Mouse (Mus musculus) B cell, adult 2 months (primary cell): ENCODE data around the gene Dcaf6.
"Not testable (repeated sequence)": the region's sequence is repeated elsewhere in the genome, so short reads cannot be mapped to it uniquely, and the experiment has no call there.

ENCODE experiments used
- DNase-seq, 2 experiments: peaks; one replicate each; pipeline ENCODE4 v3.0.0; 2022

The Dcaf6 gene

DNA sequence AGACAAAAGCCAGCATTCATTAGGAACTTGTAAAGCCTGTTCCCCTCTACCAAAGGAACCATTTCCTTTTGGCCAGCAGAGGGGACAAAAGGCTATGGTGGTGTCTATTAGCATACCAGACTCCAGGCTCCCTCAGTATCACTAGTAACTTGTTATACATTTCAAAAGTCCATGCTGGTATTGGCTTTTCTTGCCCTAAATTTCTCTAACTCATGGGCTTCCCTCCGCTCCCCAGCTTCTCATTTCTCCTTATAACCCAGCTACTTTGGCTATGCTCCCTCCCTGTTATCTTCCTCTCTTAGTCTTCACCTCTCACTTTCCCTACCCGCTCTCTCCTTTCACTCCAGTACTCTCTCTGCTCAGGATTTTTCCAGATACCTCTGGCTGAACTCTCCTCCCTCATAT lies 63.9 kb downstream of the Dcaf6 start:
- DNase-seq: no peak

DNA sequence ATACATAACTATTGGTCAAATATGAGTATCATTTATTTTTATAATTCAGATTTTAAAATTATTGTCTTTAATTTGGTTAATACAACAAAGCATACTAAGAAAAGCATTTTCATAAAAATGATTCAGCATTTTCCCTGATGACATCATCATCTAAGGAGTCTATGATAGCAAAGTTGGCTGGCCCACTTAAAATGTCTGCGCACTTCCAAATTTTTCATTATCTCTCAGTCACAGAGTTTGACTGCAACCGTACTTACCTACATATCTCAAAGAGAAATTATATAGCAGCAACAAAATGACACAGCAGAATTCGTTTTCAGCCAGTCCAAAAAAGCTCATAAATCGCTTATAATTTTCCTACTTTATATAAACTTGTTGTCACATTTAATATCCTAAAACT lies 64.3 kb downstream of the Dcaf6 start:
- DNase-seq: no peak

DNA sequence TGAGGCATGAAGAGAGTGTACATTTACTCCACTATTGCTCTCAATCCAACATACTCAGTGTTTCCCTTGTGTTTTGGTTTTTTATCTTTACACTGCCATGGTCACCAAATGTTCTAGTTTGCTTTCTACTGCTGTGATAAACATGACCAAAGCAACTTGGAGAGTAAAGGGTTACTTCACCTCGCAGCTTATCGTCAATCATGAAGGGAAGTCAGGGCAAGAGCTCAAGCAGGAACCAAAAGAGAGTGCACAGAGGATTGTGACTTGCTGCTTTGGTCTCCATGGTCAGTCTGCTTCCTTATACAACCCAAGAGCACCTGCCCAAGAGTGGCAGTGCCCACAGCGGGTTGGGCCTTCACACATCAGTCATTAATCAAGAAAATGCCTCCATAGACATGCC lies 65.4 kb downstream of the Dcaf6 start:
- DNase-seq: no peak

DNA sequence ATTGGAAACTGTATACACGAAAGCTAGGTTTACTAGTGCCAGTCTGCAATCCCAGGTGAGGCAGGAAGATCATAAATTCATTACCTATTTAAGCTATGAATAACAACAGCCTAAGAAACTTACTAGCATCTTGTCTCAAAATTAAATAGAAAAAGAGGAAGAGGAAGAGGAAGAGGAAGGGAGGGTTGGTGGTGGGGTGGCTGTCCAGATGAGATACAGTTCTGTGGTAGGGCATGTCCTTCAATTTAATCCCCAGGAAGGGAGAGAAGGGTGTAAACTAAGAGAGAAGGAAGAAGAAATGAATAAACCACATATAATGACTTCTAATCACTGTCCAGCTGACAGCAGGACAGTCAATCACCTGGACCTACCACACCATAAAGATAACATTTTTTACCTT lies 67.2 kb downstream of the Dcaf6 start:
- DNase-seq: peak in 1 of 2 experiments; percentile 4

DNA sequence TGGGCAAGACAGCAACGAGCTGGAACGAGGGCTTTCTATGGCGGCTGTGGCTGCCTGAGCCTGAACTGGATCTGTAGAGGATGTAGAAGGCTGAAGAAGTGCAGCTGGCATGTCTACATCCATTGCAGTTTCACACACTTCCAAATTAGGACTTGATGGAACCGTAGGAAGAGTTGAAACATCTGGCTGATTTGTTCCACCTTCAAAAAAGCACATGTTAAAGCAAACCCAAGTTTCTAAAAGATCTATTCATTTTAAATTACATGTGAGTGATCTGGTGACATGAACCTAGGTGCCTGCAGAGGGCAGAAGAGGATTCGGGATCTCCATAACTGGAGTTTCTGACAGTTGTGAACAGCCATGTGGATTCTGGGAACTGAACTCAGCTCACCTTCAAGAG lies 71.6 kb downstream of the Dcaf6 start:
- DNase-seq: peak; percentile 8 to 12

DNA sequence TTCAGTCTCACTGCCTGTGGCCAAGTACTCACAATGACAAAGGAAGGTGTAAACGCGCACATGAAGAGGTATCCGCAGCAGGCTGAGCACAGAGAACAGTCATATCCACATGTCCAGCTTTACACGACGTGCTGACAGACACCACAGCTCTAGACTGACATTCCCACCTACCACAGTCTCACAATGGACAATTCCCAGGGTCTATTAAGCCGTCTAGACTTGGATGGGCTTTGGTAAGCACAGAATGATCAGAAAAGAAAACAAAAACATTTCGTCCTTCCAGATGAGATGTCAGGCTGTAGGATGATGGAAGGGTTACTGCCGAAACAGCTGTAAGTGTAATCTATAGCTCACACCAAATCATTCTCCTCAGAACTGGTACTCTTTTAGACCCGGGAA lies 73.8 kb downstream of the Dcaf6 start:
- no peak for DNase-seq

DNA sequence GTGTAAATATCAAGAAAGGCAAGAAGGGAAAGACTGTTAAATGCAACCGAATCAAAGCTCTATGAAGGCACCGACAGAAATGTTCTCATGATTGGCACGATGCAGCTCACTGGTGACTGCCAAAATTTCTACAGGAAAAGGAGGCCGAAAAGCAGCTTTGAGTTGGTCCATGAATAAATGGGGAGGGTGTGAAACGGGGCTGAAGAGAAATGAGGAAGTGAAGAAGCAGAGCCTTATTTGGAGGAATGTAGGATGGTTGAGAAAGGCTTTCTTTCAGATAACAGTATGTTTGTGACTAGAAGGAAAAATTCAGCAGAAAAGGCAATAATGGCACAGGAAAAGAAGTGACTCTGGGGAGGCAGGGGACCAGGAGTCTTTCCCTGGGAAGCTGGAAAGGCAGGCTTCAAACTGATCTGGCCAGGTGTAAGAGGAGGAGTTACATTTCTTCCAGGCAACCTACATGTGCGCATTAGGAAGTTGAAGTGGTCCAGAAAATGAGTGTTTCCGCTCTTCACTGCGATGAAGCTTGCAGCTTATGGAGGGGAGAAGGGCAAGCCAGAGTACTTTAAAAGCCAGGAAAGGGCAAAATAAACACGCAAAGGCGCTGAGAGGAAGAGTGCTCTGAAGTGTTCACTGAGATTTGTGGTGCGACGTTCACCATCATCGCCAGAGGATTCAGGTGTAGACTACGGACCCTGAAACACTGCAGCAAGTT lies 74.3 kb downstream of the Dcaf6 start:
- DNase-seq: no peak

DNA sequence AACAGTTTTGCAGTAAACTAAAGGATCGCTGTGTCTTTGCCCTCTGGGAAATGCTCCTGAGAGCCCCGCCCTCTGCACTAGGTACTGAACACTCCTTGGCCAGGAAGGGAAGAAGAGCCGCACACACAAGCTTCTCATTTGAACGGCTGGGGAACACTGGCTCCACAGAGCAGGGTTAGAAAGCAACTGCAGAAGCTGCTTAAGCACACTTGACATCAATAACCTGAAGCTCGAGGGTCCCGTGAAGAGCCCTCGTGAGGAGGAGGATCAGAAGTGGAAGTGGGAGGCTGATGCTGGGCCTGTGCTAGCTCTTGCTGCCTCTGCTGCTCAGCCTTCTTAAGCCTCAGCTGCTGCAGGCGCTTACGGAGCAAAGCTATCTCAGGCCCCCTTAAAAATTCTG lies 86.4 kb downstream of the Dcaf6 start:
- no peak for DNase-seq

DNA sequence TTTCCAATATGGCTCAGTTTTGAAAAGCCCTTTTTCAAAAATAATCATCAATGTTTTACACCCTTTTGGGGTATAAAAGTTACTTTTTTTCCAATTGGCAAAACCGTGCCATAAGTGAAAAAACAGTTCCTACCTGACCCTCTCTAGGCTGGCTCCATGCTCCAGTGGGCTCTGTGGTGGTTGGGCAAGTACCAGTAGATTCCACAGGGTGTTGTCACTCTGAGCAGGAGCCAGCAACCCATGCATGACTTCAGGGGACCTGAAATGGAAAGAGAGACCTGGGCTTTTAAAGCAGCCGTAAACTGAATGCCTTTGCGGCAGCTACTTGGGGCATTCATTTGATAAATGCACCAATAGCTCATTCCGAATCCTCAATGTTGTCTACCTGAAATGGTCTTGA lies 89.3 kb downstream of the Dcaf6 start:
- DNase-seq: no peak

DNA sequence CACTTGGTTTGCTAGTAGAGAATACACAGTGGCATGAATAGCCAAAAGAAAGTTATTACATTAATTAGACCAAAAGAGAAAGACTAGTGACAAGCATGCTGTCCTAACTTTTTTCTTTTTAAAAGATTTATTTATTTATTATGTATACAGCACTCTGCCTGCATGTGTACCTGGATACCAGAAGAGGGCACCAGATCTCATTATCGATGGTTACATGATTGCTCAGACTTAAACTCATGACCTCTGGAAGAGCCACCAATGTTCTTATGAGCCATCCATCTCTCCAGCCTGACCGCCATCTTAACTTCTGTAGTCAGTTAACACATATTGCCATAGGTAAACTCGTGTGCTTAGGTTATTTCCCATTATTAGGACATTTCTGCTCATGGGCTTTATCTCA lies 95.2 kb downstream of the Dcaf6 start:
- no peak for DNase-seq

DNA sequence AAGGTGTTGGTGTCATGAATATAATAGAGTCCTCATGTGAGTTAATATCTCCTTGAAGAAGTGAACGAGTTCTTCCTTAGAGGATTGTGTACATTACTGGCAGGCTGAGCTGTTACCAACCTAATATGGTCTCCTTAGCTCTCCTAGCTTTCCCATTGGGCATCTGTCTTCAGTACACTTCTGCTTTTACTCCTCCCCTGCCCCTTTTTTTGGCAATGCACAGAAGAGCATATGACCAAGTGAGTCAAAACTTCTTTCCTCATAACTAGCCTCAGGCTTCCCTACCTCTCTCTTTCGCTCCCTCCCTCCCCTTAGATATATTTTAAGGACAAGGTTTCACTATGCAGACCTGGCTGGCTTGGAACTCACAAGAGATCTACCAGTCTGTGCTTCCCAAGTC lies 97.0 kb downstream of the Dcaf6 start:
- DNase-seq: no peak

DNA sequence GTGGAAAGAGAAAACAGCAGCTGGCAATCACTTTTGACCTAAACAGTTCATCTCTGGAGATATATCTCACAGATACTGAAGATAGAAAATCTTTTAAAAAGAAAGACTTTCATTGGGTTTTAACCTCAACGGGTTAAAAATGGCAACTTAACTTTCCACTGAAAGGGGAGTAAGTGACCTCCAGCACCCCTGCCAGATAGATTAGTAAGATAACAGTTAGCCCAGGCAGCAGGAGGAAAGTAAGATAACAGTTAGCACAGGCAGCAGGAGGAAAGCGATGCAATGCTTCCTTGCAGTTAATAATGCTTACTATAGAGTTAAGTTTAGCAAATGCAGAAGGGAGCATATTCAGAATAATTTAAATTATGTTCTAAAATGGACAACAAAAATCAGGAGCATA lies 103.9 kb downstream of the Dcaf6 start:
- DNase-seq: no peak

DNA sequence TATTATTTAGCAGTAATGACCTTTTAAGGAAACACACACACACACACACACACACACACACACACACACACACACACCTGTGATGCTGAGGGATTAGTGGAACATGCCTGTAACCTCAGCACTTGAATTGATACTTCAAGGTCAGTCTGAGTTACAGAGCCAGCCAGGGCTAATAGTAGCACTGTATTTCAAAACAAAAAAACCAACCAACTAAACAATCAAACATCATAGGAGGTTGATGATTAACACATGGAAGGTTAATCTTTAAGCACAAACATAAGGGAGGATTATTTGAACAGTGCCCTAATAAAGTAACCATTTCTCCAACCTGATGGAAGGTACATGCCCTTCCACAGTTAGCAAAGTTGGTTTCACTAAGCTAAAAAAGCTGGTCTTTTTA lies 111.6 kb downstream of the Dcaf6 start:
- DNase-seq: no peak

DNA sequence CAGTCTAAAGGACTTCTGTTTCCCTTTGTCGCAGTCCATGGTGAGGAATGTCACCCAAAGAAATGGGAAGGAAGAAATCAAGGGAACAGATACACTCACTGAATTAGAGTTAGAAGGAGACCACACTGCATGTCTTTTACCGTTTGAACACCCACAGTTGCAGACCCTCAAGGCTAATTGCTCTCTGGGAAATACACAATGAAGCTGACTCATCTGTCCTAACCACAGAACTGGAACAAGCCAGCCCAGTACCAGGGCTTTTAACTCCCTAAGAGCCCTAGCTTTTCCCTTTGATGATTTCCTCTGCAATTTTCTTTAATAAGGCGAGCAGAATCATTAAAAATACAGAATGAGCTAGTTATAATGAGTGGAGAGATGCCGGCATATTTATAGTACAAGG lies 115.8 kb downstream of the Dcaf6 start:
- DNase-seq: no peak

DNA sequence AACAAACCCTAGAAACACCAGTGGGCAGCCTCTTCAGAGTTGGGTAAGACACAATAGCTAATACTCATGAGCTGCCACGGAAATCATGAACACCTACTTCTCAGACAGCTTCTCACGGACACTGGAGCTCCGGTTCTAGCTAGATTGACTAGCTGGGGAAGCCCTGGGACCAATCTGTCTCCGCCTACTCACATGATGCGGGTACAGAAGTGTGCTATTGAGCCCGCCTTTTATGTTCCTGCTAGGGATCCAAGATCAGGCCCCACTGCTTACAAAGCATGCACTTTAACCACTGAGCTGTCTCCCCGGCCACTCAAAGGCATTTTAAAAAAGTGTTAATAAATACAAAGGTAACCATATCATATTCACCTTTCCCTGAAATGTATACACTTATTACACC lies 118.1 kb downstream of the Dcaf6 start:
- no peak for DNase-seq

DNA sequence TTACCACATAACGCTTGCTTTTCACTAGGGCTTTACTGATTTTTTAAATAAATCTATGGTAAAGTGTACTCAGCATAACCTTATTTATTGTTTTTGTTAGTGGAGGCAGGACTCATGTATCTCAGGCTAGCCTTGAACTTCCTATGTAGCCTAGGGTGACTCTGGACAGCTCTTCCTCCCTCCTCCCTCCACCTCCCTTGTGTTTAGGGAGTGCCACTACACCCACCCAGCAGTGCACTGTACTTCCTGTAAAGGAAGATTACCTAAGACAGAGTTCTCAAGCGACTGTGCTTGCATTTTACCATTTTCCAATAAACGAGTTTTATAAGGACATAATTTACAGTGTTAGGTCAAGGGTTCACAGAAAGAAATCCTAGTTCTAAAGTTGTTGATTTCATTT lies 127.5 kb downstream of the Dcaf6 start:
- DNase-seq: no peak

DNA sequence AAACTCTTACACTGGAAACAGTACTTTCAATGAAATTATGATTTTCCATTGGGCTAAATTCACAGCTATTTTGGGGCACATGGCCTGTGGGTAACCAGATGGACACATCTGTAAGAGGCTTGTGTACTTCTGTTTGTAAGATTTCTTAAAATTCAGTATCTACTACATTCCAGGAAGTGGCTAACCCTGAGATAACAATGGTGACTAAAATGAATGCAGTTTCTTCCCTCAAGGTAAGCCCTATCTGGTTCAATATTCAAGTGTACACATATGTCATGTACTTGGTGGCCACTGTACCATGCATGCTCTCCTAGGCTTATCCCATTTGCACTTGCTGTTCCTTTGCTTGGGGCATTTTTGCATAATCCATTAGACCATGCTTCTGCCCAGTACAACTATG lies 129.4 kb downstream of the Dcaf6 start:
- DNase-seq: no peak

DNA sequence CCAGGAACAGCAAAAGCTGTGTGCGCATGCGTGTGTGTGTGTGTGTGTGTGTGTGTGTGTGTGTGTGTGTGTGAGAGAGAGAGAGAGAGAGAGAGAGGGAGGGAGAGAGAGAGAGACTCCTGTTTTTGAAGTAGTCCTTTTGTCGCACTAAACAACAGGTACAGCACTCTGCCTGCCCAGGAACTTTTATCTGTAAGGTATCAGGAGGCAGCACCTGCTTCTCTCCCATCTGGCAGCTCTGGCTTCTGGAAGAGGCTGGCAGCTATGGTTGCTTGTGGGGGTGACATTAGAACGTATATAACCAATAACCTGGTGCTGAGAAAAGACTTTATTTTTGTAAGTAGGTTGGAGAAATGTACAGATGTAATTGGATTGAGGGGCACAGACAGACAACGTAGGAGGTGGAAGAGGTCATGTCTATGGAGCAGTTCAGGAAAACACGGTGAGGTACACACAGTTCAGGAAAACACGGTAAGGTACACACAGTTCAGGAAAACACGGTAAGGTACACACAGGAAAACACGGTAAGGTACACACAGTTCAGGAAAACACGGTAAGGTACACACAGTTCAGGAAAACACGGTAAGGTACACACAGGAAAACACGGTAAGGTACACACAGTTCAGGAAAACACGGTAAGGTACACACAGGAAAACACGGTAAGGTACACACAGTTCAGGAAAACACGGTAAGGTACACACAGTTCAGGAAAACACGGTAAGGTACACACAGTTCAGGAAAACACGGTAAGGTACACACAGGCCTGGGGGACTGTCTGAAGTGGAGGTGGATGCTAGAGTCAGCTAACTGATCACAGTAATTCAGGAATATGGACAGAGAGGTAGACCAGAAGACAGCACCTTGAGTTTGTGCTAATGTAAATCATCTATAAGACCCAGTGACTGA lies 131.6 kb downstream of the Dcaf6 start:
- DNase-seq: not testable (repeated sequence)

DNA sequence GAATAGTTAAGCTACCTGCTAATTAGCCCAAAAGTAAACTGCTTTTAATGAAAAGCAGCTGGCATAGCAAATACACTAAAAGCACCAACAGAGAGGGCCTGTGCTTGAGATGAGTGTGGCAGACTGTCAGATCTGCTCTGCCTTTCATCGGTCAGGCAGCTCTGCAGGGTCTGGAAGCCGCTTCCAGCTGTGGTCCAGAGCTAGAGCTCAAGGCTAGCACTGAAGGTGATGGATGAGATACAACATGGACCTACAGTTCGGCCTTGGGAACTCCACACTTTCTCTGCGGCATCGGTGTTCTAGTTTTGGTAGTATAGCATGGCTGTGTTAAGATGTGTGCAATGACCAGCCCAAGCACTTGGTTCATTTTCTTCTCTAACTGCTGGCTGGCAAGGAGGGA lies 132.4 kb downstream of the Dcaf6 start:
- no peak for DNase-seq

DNA sequence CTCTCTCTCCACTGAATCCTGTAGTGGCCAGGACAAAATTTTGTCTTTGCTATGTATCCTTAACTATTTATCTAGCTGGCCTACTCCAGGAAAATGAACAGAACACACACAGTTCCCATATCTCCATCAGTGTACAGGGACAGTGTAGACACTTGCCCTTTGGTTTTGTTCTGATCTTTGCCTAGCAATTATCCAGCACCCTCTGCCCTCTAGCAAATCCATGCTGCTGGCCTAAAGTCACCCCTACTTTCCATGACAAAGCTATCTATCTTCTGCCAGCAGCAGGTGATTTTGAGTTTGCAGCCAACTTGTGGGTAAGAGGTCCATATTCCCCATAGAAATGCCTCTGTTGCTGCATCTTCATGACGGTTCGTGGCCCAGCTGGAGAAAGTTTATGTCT lies 132.9 kb downstream of the Dcaf6 start:
- no peak for DNase-seq

DNA sequence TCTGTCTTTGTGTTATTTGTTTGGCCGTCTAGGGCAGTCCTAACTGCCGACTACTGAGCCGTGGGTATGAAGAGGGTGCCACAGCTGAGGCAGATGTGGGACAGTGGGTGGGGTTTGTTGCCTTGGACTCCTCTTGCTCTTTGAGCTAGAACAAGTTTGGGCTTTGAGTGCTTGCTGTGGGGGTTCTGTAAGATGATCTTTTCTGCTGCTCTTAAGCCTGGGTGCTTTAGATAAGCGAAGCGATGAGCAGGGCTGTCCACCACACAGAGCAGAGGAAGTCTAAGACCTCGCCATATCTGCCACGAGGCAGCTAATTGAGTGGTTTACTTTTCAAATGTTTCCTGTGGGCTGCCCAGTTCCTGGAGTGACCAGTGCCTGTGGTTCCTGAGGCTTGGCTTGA lies 137.3 kb downstream of the Dcaf6 start:
- DNase-seq: no peak

DNA sequence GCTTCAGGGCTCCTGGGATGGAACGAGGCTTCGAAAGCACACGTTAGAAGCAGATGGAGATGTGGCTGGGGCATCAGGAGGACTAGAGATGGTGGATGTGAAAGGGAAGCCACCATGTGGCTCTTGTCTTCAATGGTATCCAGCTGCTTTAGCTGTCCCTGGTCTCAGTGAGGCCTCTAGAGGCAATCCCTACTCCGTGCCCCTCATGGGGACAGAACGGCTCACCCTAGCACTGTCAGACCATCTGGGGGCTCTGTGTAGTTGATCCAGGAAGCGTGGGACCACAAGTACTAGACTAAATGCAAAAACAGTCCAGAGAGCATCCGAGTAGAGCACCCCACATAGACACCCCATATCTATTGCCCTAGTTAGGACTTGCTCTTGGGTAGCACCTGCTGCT lies 138.4 kb downstream of the Dcaf6 start:
- DNase-seq: no peak

DNA sequence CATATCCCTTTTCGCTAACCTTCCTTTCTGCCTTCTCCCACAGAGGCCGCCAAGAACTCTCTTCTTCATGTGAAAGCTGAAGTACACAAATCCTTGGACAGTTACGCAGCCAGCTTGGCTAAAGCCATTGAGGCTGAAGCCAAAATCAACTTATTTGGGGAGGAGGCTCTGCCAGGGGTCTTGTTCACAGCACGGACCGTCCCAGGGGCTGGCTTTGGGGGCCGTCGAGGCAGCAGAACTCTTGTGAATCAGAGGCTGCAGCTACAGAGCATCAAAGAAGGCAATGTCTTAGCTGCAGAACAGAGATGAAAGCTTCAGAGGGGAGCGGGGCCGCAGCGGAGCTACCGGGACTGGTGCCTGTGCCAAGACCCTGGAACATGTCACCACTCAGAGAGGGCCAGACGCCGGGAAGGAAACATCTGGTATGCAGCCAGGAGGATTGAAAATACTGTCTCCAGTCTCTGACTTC lies 138.8 kb downstream of the Dcaf6 start:
- DNase-seq: no peak
